Mouse (Mus musculus) gastrocnemius, postnatal 36 days (tissue): Measurements from ENCODE around the gene Mnat1. TPM values are rescaled to one million over a fixed set of nuclear protein-coding genes. Genes with fewer than 3 reads are reported as not detected.

Source experiments
- DNase-seq, 2 experiments: peaks; one replicate each; pipeline ENCODE4 v3.0.0; 2022
- intact Hi-C: fragments of 180-260 bp; cut with DNase I; formaldehyde crosslinking; loops from one replicate; pipeline ENCODE4 v1.15.1; 2025
- total RNA-seq, 2 experiments: library from RNA; stranded (reverse); gene quantifications; 2 replicates each; pipeline ENCODE4 v1.2.3; 2021

Gene Mnat1
- total RNA-seq, 2 experiments from 2014 or later, result 13.1 to 15.9 TPM

DNA sequence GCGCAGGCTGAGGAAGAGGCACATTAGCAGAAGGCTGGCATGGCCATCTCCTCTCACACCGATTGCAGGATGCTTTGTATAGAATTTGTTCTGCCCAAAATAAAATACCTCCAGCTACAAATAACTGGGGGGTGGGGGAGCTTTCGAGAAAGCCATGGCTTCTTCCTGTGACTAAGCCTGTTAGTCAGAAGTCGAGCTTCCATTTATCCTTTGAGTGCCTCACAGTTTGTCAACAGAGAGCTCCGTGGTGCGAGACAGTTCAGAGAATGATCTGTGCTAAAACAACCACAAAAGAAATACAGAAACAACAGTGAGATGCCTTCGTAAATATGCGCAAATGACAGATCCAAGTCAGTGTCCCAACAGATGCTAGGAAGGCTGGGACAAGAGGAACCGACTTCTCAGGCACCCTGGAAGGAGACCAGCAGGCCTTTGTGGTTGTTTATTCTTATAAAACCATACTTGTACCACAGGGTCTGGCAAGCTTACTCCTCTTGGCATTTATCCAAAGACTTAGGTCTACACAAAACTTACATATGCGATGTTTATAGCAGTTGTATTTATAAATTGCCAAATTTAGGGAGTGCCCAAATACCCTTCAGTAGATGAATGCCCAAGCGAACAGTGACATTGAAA lies 172.1 kb downstream of the Mnat1 start:
- intact Hi-C loops, result no loop called here
- DNase-seq, result no peak

DNA sequence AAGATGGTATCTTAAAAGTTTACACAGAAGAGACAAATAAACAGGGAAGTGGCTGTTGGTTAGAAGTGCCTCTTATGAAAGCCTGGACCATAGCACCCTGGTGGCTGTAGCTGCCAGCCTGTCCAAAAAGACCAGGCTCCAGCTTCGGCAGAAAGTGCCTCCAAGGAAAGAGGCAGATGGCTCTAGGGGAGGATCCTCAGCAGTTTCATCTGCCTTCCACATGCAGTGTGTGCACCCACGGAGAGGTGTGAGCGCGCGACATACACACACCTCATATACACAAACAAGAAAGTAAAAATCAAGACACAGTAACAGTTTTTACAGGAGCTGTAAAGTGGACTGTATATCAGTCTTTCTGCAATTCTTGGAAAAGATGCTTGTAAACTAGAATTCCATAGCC lies 175.1 kb downstream of the Mnat1 start:
- intact Hi-C loops, result no loop called here
- no peak for DNase-seq

DNA sequence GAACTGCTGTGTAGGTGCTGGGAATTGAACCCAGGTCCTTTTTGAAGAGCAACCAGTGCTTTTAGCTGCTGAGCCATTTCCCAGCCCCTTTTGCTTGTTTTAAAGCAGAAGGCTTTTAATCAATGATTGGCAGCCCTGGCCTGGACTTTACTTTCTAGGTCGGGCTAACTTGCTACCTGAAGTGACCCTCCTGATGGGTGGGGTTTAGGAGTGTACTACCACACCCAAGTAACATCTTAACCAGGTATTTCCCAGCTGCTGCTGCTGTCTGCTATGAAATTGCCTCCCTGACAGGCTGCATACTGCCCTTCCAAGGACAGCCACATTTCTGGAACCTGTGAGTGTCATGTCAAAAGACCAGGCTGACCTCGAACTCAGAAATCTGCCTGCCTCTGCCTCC lies 177.0 kb downstream of the Mnat1 start:
- intact Hi-C loops, result no loop called here
- no peak for DNase-seq

DNA sequence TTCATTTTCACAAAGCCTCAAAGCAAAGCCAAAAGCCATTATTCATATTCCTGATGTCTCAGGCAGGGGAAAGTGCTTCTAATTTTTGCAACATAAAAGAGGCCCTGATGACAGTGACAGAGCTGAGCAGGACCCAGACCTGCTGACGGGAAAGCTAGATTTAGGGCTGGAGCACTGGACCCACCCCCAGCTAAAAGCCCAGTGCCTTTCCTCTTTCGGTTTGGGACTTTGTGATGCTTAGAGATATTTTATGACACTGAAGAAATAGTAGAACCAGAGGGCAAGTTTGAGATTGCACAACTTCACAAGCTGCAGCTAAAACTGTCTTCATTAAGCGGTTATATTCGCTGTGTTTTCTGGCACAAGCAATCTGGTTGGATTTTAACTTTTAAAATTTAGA lies 181.1 kb downstream of the Mnat1 start:
- intact Hi-C loops, result no loop called here
- no peak for DNase-seq

DNA sequence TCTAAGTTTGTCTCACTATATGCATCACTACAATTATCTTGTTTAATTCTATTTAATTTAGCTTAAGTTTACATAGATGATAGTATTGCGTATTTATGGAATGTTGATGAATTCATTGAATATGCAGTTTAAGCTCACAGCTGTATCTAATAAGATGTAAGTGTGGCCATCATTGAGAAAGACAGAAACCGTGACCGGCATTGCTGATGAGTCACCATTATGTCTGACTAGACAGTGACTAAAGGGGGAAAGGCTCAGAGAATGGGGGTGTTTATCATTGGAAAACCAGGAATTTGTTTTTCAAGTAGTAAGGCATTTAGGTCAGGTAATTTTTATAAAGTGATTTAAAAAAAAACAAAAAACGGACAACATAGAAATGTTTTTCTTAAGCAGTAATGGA lies 184.2 kb downstream of the Mnat1 start:
- intact Hi-C loops, result no loop called here
- DNase-seq, result no peak

DNA sequence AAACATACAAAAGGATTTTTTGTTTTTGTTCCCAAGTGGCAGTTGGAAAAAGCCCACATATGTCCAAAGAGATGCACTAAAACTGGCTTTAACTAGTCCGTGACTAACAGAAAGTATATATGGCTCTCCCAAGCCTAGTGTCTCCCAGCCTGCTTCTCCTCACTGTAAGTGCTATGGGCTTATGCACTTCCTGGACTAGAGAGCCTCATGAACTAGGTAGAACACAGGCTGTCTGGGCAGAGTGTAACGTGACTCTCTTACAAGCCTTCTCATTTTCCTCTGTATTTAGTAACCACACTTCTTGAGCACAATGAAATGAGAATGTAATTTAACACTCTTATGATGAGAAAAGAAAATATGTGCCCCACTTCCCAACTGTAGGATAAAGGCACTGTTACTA lies 185.2 kb downstream of the Mnat1 start:
- no peak for DNase-seq
- intact Hi-C loops, result no loop called here

DNA sequence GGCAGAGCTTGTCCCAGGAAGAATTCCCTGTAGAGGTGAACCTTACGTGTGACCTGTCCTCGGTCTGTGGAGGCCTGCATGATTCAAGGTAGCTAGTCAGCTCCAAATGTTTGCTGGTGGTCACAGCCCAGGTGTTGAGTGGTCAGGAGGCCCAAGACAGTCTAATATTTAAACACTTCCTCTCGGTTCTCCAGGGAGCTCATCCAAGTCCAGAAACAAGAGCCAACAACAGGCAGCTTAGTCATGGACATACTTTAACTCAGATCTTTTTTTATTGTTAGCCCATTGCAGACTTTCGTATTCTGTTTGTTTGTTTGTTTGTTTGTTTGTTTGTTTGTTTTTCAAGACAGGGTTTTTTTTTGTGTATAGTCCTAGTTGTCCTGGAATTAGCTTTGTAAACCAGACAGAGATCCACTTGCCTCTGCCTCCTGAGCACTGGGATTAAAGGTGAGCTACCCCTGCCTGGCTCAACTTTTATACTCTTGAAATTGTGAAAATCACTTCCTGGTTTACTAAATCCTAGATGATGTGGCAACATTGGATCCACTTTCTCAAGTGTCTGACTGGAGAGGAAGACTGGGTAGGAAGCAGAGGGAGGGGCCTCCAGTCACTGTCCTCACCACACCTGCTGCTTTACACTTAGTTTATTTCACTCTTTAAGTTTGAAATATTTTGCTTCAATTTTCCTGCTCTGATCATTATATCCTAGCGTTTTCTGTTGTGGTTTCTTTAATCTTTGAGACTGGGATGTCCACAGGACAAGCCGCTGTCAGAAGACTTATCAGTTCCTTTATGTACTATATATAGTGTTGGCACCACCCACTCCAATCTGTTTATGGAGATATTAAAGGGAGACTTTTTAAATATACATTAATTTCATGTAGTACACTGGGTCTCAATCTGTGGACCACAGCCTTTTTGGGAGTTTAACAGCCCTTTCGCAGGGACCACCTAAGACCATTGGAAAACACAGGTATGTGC lies 194.5 kb downstream of the Mnat1 start:
- intact Hi-C loops, result no loop called here
- DNase-seq, result no peak

Other genes starting within 250 kb of the Mnat1 start
- not detected for gene Six6, start 183.8 kb upstream of the Mnat1 start, total RNA-seq
- gene 4930447C04Rik, start 182.9 kb upstream of the Mnat1 start, total RNA-seq, result under 1 TPM; 0.35 to 0.48 TPM
- 10 to 100 TPM; 52.0 to 59.0 TPM for gene Six1, start 69.8 kb upstream of the Mnat1 start, total RNA-seq
- 10 to 100 TPM; 10.6 to 17.0 TPM for gene Six4, start 10.3 kb upstream of the Mnat1 start, total RNA-seq
- gene Trmt5, start 163.0 kb downstream of the Mnat1 start, total RNA-seq, result 1 to 10 TPM; 5.1 to 8.0 TPM
- 1 to 10 TPM; 2.6 TPM for gene Slc38a6, start 163.1 kb downstream of the Mnat1 start, total RNA-seq